In genomic region chr10:115570577-115570976, GRCm38 (mm10) we compare ENCODE assay signal across 22 mouse cellular contexts. TPM values are rescaled to one million over a fixed set of nuclear protein-coding genes. Genes with fewer than 3 reads are reported as not detected.
DNase-seq lines count a peak whose midpoint lies in the region; ATAC-seq lines count a peak whose summit lies in the region.
"Had no signal": no experiment of that assay in that cellular context is flagged by ENCODE, and none has a peak within 500 bp of the region (broad histone marks: within the 10 kb centered on the region; RNA-seq: fewer than 3 reads in every experiment).

No protein-coding gene starts in this region.

- no peak for DNase-seq in midbrain, embryonic 11.5 days (ENCODE audit: low spot score, missing footprints)
- no peak for DNase-seq in cerebellum, postnatal 25 days
- DNase-seq in layer of hippocampus, adult 8-10 months (ENCODE audit: low spot score in 2 of 2): no peak
- no peak for DNase-seq in yolk sac, embryonic 10.5 days (ENCODE audit: low spot score)
- DNase-seq: adrenal gland, adult 2 months; gastrocnemius, postnatal 10 days; heart, adult 2 months; kidney, adult 11 months; right cerebral cortex, postnatal 4 days had no signal

- no peak overlapping the region for H3K4me2 ChIP-seq in midbrain, embryonic 11.5 days
- H3K4me2 ChIP-seq in midbrain, embryonic 15.5 days: no peak overlapping the region
- H3K4me2 ChIP-seq in hindbrain, embryonic 13.5 days: peak overlapping the region; percentile 27
- H3K4me2 ChIP-seq in midbrain, embryonic 16.5 days (ENCODE audit: low read length): no peak overlapping the region
- H3K4me2 ChIP-seq: embryonic facial prominence, embryonic 15.5 days had no signal

- H3K36me3 ChIP-seq in midbrain, embryonic 11.5 days (ENCODE audit: control insufficient read depth, insufficient read depth, low read length): no peaks in the 10 kb centered on the region
- no peaks in the 10 kb centered on the region for H3K36me3 ChIP-seq in midbrain, embryonic 15.5 days (replicated peaks)
- H3K36me3 ChIP-seq in hindbrain, embryonic 13.5 days: no peaks in the 10 kb centered on the region
- H3K36me3 ChIP-seq in midbrain, embryonic 16.5 days (ENCODE audit: control insufficient read depth, insufficient read depth, low read length): no peaks in the 10 kb centered on the region
- H3K36me3 ChIP-seq: embryonic facial prominence, embryonic 15.5 days had no signal

- 0 out of 2 replicates have a peak, but pooled peaks have one; percentile 25 for ATAC-seq in midbrain, embryonic 11.5 days (ENCODE audit: low FRiP score)
- no peak for ATAC-seq in midbrain, embryonic 15.5 days (replicated peaks)
- ATAC-seq in hindbrain, embryonic 13.5 days (ENCODE audit: low FRiP score): no peak
- ATAC-seq in midbrain, embryonic 16.5 days: no peak

- no peaks in the 10 kb centered on the region for H3K9me3 ChIP-seq in midbrain, embryonic 11.5 days (ENCODE audit: control insufficient read depth, low read length)
- no peaks in the 10 kb centered on the region for H3K9me3 ChIP-seq in midbrain, embryonic 15.5 days
- H3K9me3 ChIP-seq in hindbrain, embryonic 13.5 days: 0 out of 2 replicates have a peak, but pooled peaks cover 7% of the 10 kb centered on the region
- no peaks in the 10 kb centered on the region for H3K9me3 ChIP-seq in midbrain, embryonic 16.5 days (replicated peaks; ENCODE audit: control insufficient read depth, low read length, poor library complexity, severe bottlenecking)
- H3K9me3 ChIP-seq: embryonic facial prominence, embryonic 15.5 days had no signal

- no peak overlapping the region for H3K9ac ChIP-seq in midbrain, embryonic 11.5 days (ENCODE audit: low read length)
- H3K9ac ChIP-seq in midbrain, embryonic 15.5 days: no peak overlapping the region
- H3K9ac ChIP-seq in hindbrain, embryonic 13.5 days: no peak overlapping the region
- H3K9ac ChIP-seq in midbrain, embryonic 16.5 days (ENCODE audit: low read depth, low read length): no peak overlapping the region
- H3K9ac ChIP-seq: embryonic facial prominence, embryonic 15.5 days; liver, embryonic 14.5 days had no signal

- WGBS in midbrain, embryonic 11.5 days: 50% methylated on average over 2 of the region's 2 CpGs
- WGBS in midbrain, embryonic 15.5 days: 42% methylated on average over 2 of the region's 2 CpGs
- 40% methylated on average over 2 of the region's 2 CpGs for WGBS in hindbrain, embryonic 13.5 days
- 28% methylated on average over 2 of the region's 2 CpGs for WGBS in midbrain, embryonic 16.5 days

- no peak overlapping the region for H3K4me3 ChIP-seq in midbrain, embryonic 11.5 days (ENCODE audit: low read depth, low read length)
- H3K4me3 ChIP-seq in midbrain, embryonic 15.5 days: no peak overlapping the region
- H3K4me3 ChIP-seq in hindbrain, embryonic 13.5 days: no peak overlapping the region
- H3K4me3 ChIP-seq in midbrain, embryonic 16.5 days (ENCODE audit: low read depth, low read length): no peak overlapping the region
- H3K4me3 ChIP-seq: embryonic facial prominence, embryonic 15.5 days; heart, adult 2 months had no signal

- no peaks in the 10 kb centered on the region for H3K27me3 ChIP-seq in midbrain, embryonic 11.5 days (ENCODE audit: control insufficient read depth, insufficient read depth, low read length)
- H3K27me3 ChIP-seq in midbrain, embryonic 15.5 days (replicated peaks): no peaks in the 10 kb centered on the region
- no peaks in the 10 kb centered on the region for H3K27me3 ChIP-seq in hindbrain, embryonic 13.5 days
- peaks cover 4% of the 10 kb centered on the region; the same call in 1 of the 2 replicates for H3K27me3 ChIP-seq in midbrain, embryonic 16.5 days (ENCODE audit: control insufficient read depth, insufficient read depth, low read depth, low read length)
- H3K27me3 ChIP-seq: embryonic facial prominence, embryonic 15.5 days had no signal

- peak overlapping the region; percentile 37 for H3K27ac ChIP-seq in midbrain, embryonic 11.5 days (ENCODE audit: low read depth, low read length)
- H3K27ac ChIP-seq in midbrain, embryonic 15.5 days: no peak overlapping the region
- H3K27ac ChIP-seq in hindbrain, embryonic 13.5 days: peak overlapping the region; percentile 71
- peak overlapping the region; percentile 28; the same call in 1 of the 2 replicates for H3K27ac ChIP-seq in midbrain, embryonic 16.5 days (ENCODE audit: low read length)
- H3K27ac ChIP-seq: embryonic facial prominence, embryonic 15.5 days; heart, adult 2 months; kidney, postnatal 0 days; liver, embryonic 14.5 days; macrophage; stomach, postnatal 0 days had no signal

- H3K4me1 ChIP-seq in midbrain, embryonic 11.5 days (ENCODE audit: control insufficient read depth, insufficient read depth, low read length): peaks cover 14% of the 10 kb centered on the region
- peaks cover 13% of the 10 kb centered on the region; the same call in 1 of the 2 replicates for H3K4me1 ChIP-seq in midbrain, embryonic 15.5 days
- H3K4me1 ChIP-seq in hindbrain, embryonic 13.5 days (replicated peaks): peaks cover 19% of the 10 kb centered on the region
- H3K4me1 ChIP-seq in midbrain, embryonic 16.5 days (ENCODE audit: control insufficient read depth, insufficient read depth, low read length): peaks cover 5% of the 10 kb centered on the region; the same call in 1 of the 2 replicates
- H3K4me1 ChIP-seq: embryonic facial prominence, embryonic 15.5 days had no signal

RNA-seq across cellular contexts. Expression of gene A930009A15Rik, which starts 0.8 kb away (rescaled TPM):
- 0.31 and 0.54 TPM in 2 replicates for polyA plus RNA-seq in midbrain, embryonic 11.5 days (2014; fragmentation: Nextera tagmentation; extraction: Ambion mirVana)
- polyA plus RNA-seq in midbrain, embryonic 15.5 days (2015; fragmentation: Nextera tagmentation; extraction: Ambion mirVana): 0.64 and 0.67 TPM in 2 replicates
- polyA plus RNA-seq in hindbrain, embryonic 13.5 days (2015; fragmentation: Nextera tagmentation; extraction: Ambion mirVana): 0.39 and 1.0 TPM in 2 replicates
- polyA plus RNA-seq in midbrain, embryonic 16.5 days (2015; fragmentation: Nextera tagmentation; extraction: Ambion mirVana): 0.21 and 0.43 TPM in 2 replicates
- 1 to 10 TPM in 1 of 4 experiments, under 1 TPM in 2, not detected in 1; 0.38 to 1.3 (median 0.45) TPM for total RNA-seq in layer of hippocampus, adult 8-10 months (2022)
- total RNA-seq: adrenal gland, adult 2 months; gastrocnemius, postnatal 10 days; heart, adult 2 months had no signal
- polyA plus RNA-seq: adrenal gland, adult 2 months; C2C12; embryonic facial prominence, embryonic 15.5 days; heart, adult 2 months; heart, postnatal 0 days; kidney, postnatal 0 days; limb, embryonic 14.5 days; liver, embryonic 14.5 days; lung, embryonic 16.5 days; macrophage; stomach, postnatal 0 days; thymus, postnatal 0 days had no signal

RNA-seq across cellular contexts. Expression of gene Lgr5, which starts 17.0 kb away (rescaled TPM):
- 7.0 and 7.3 TPM in 2 replicates for polyA plus RNA-seq in midbrain, embryonic 11.5 days (2014; fragmentation: Nextera tagmentation; extraction: Ambion mirVana)
- polyA plus RNA-seq in midbrain, embryonic 15.5 days (2015; fragmentation: Nextera tagmentation; extraction: Ambion mirVana): 1.6 and 2.0 TPM in 2 replicates
- polyA plus RNA-seq in hindbrain, embryonic 13.5 days (2015; fragmentation: Nextera tagmentation; extraction: Ambion mirVana): 3.0 and 4.1 TPM in 2 replicates
- polyA plus RNA-seq in midbrain, embryonic 16.5 days (2015; fragmentation: Nextera tagmentation; extraction: Ambion mirVana): 1.3 and 1.4 TPM in 2 replicates
- total RNA-seq in layer of hippocampus, adult 8-10 months (2022): 1 to 10 TPM; 1.9 to 2.3 (median 1.9) TPM
- polyA plus RNA-seq: macrophage had no signal
